ENCODE assay signal across 22 mouse cellular contexts in the genomic region with DNA sequence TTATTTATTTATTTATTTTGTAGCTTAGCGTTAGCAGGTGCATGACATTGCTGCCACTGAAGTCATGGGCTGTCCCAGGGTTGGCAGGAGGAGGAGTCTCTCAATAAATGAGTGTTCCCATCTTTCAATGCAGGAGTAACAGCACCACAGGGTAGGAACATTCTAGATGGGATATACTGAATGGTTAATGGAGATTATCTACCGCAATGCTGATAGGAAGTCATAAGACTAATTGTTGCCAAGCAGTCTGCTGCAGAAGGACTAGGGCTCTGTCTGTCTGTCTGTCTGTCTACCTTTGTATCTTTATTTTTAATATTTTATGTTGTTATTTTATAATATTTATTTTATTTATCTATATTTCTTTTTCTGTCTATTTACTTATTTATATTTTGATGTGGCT. TPM values are rescaled to one million over a fixed set of nuclear protein-coding genes. Genes with fewer than 3 reads are reported as not detected.
DNase-seq lines count a peak whose midpoint lies in the region; ATAC-seq and TF ChIP-seq lines count a peak whose summit lies in the region.
"Had no signal": no experiment of that assay in that cellular context is flagged by ENCODE, and none has a peak within 500 bp of the region (broad histone marks: within the 10 kb centered on the region; RNA-seq: fewer than 3 reads in every experiment).

No protein-coding gene starts in this region.

- intact Hi-C loops in gastrocnemius, postnatal 14 days (cut with DNase I; ENCODE audit: low total_unique reads): no loop called here

- TF ChIP-seq EP300 in liver, postnatal 0 days (IDR thresholded peaks at IDR 0.05; ENCODE audit: low read depth): no peak
- peak in 1 of 2 experiments; percentile 40; a peak in 1 of 4 replicates for TF ChIP-seq EP300 in MEL (IDR thresholded peaks at IDR 0.05; ENCODE audit: low read depth in 1 of 2, low read length in 2 of 2)

- no peak overlapping the region for H3K4me3 ChIP-seq in liver, embryonic 13.5 days (replicated peaks)
- H3K4me3 ChIP-seq in liver, postnatal 0 days (ENCODE audit: low read depth, low read length): no peak overlapping the region
- H3K4me3 ChIP-seq in liver, embryonic 15.5 days (replicated peaks): no peak overlapping the region
- no peak overlapping the region for H3K4me3 ChIP-seq in liver, embryonic 11.5 days (ENCODE audit: low read depth, low read length)
- H3K4me3 ChIP-seq in MEL (ENCODE audit: control insufficient read depth in 1 of 2, insufficient read depth in 1 of 2, low read depth in 2 of 2, low read length in 2 of 2): no peak overlapping the region

- TF ChIP-seq POLR2A in MEL (IDR thresholded peaks at IDR 0.05; ENCODE audit: control insufficient read depth in 1 of 2, insufficient read depth in 1 of 2, low read depth in 1 of 2, low read length in 2 of 2, poor library complexity in 1 of 2): no peak

- H3K9me3 ChIP-seq in liver, embryonic 13.5 days (replicated peaks): no peaks in the 10 kb centered on the region
- no peaks in the 10 kb centered on the region for H3K9me3 ChIP-seq in liver, postnatal 0 days (ENCODE audit: low read length)
- H3K9me3 ChIP-seq in liver, embryonic 15.5 days (replicated peaks): no peaks in the 10 kb centered on the region
- no peaks in the 10 kb centered on the region for H3K9me3 ChIP-seq in liver, embryonic 11.5 days (ENCODE audit: control insufficient read depth, low read length)
- no peaks in the 10 kb centered on the region for H3K9me3 ChIP-seq in MEL (replicated peaks; ENCODE audit: insufficient read depth, low read length)
- H3K9me3 ChIP-seq: G1E had no signal

- no peak overlapping the region for H3K9ac ChIP-seq in liver, embryonic 13.5 days
- no peak overlapping the region for H3K9ac ChIP-seq in liver, postnatal 0 days (replicated peaks)
- H3K9ac ChIP-seq in liver, embryonic 15.5 days: no peak overlapping the region
- no peak overlapping the region for H3K9ac ChIP-seq in liver, embryonic 11.5 days (ENCODE audit: low read depth, low read length)
- H3K9ac ChIP-seq in MEL (ENCODE audit: control insufficient read depth, low read depth, low read length, poor library complexity, severe bottlenecking): no peak overlapping the region

- H3K4me1 ChIP-seq in liver, embryonic 13.5 days (replicated peaks): peaks cover 73% of the 10 kb centered on the region
- peaks cover 25% of the 10 kb centered on the region for H3K4me1 ChIP-seq in liver, postnatal 0 days (ENCODE audit: insufficient read depth)
- peaks cover 63% of the 10 kb centered on the region for H3K4me1 ChIP-seq in liver, embryonic 15.5 days (replicated peaks)
- peaks cover 28% of the 10 kb centered on the region for H3K4me1 ChIP-seq in liver, embryonic 11.5 days (replicated peaks; ENCODE audit: control insufficient read depth, insufficient read depth, low read length)
- H3K4me1 ChIP-seq in MEL (ENCODE audit: control insufficient read depth in 1 of 2, insufficient read depth in 2 of 2, low read length in 2 of 2): peaks cover 41 to 47% of the 10 kb centered on the region in 2 experiments

- 0 out of 2 replicates have a peak overlapping the region, but pooled peaks have one; percentile 41 for H3K27ac ChIP-seq in liver, embryonic 13.5 days
- no peak overlapping the region for H3K27ac ChIP-seq in liver, postnatal 0 days (ENCODE audit: low read depth)
- peak overlapping the region; percentile 49; the same call in 1 of the 2 replicates for H3K27ac ChIP-seq in liver, embryonic 15.5 days (replicated peaks)
- H3K27ac ChIP-seq in liver, embryonic 11.5 days (ENCODE audit: low read depth, low read length): no peak overlapping the region
- no peak overlapping the region for H3K27ac ChIP-seq in MEL (ENCODE audit: control insufficient read depth, low read depth, low read length)

- H3K79me2 ChIP-seq in MEL (ENCODE audit: control insufficient read depth, insufficient read depth, low read length, poor library complexity): no peaks in the 10 kb centered on the region

- no peak for TF ChIP-seq RAD21 in MEL (IDR thresholded peaks at IDR 0.05; ENCODE audit: low read depth, low read length)

- H3K4me2 ChIP-seq in liver, embryonic 13.5 days: no peak overlapping the region
- no peak overlapping the region for H3K4me2 ChIP-seq in liver, postnatal 0 days (ENCODE audit: low read depth, low read length)
- H3K4me2 ChIP-seq in liver, embryonic 15.5 days: no peak overlapping the region
- H3K4me2 ChIP-seq in liver, embryonic 11.5 days: no peak overlapping the region

- no peak for DNase-seq in liver, embryonic 13.5 days
- DNase-seq in liver, postnatal 0 days: no peak
- no peak for DNase-seq in liver, embryonic 11.5 days (ENCODE audit: low spot score)
- peak; percentile 12 for DNase-seq in MEL (ENCODE audit: low read depth, low spot score)
- DNase-seq in gastrocnemius, postnatal 14 days: no peak
- DNase-seq: adrenal gland, adult 2 months; adrenal gland, adult 8-10 months; adrenal gland, postnatal 10 days; adrenal gland, postnatal 14 days; adrenal gland, postnatal 25 days; adrenal gland, postnatal 36 days; B cell, adult 2 months; cerebellum, adult 11 months; cerebellum, adult 11-12 months; cerebellum, adult 18-20 months; cerebellum, adult 2 months had no signal

- ATAC-seq in liver, embryonic 13.5 days (ENCODE audit: low read depth): no peak
- no peak for ATAC-seq in liver, postnatal 0 days
- no peak for ATAC-seq in liver, embryonic 15.5 days (ENCODE audit: insufficient read depth)
- no peak for ATAC-seq in liver, embryonic 11.5 days (replicated peaks; ENCODE audit: low FRiP score)
- ATAC-seq: activated CD4-positive, CD25-positive, alpha-beta regulatory T cell, adult 4 months; CD4-positive, CD25-positive, alpha-beta regulatory T cell, adult 4 months; Patski had no signal

- no peaks in the 10 kb centered on the region for H3K36me3 ChIP-seq in liver, embryonic 13.5 days
- H3K36me3 ChIP-seq in liver, postnatal 0 days (replicated peaks; ENCODE audit: insufficient read depth, low read length): no peaks in the 10 kb centered on the region
- no peaks in the 10 kb centered on the region for H3K36me3 ChIP-seq in liver, embryonic 15.5 days (replicated peaks)
- no peaks in the 10 kb centered on the region for H3K36me3 ChIP-seq in liver, embryonic 11.5 days (ENCODE audit: control insufficient read depth, insufficient read depth, low read length)
- H3K36me3 ChIP-seq in MEL (ENCODE audit: control insufficient read depth in 1 of 2, insufficient read depth in 2 of 2, low read length in 2 of 2): peaks cover 0 to 54% of the 10 kb centered on the region in 2 experiments; a peak in 2 of 4 replicates
- H3K36me3 ChIP-seq: G1E had no signal

- 75% methylated on average over 2 of the region's 2 CpGs for WGBS in liver, embryonic 13.5 days (ENCODE audit: insufficient replicate concordance)
- WGBS in liver, postnatal 0 days (ENCODE audit: insufficient replicate concordance): 90% methylated on average over 2 of the region's 2 CpGs
- 88% methylated on average over 2 of the region's 2 CpGs for WGBS in liver, embryonic 15.5 days (ENCODE audit: insufficient replicate concordance)
- whole genome bisulfite sequencing in liver, embryonic 11.5 days: 86% methylated on average over 2 of the region's 2 CpGs

- no peak for TF ChIP-seq CTCF in liver, postnatal 0 days (IDR thresholded peaks at IDR 0.05; ENCODE audit: low read depth)
- TF ChIP-seq CTCF in MEL (IDR thresholded peaks at IDR 0.05 in 2 of 3, conservative IDR thresholded peaks at IDR 0.05 in 1 of 3; ENCODE audit: control insufficient read depth in 1 of 3, insufficient read depth in 1 of 3, low read depth in 2 of 3, low read length in 3 of 3, poor library complexity in 1 of 3, severe bottlenecking in 1 of 3): no peak

- no peaks in the 10 kb centered on the region for H3K27me3 ChIP-seq in liver, embryonic 13.5 days
- no peaks in the 10 kb centered on the region for H3K27me3 ChIP-seq in liver, postnatal 0 days (ENCODE audit: insufficient read depth, low read length)
- no peaks in the 10 kb centered on the region for H3K27me3 ChIP-seq in liver, embryonic 15.5 days
- H3K27me3 ChIP-seq in liver, embryonic 11.5 days (replicated peaks; ENCODE audit: control insufficient read depth, insufficient read depth, low read length): no peaks in the 10 kb centered on the region
- no peaks in the 10 kb centered on the region for H3K27me3 ChIP-seq in MEL (ENCODE audit: control insufficient read depth in 1 of 2, insufficient read depth in 2 of 2, low read length in 2 of 2)
- H3K27me3 ChIP-seq: CH12.LX had no signal

TF ChIP-seq in MEL, 35 proteins besides CTCF, POLR2A, EP300 and RAD21:
- no peak for TF ChIP-seq NRF1 (IDR thresholded peaks at IDR 0.05; ENCODE audit: insufficient read depth, low read depth, low read length, poor library complexity, severe bottlenecking)
- peak; percentile 52; the same call in 1 of the 2 replicates for TF ChIP-seq GATA1 (IDR thresholded peaks at IDR 0.05; ENCODE audit: low read depth, low read length)
- no peak for TF ChIP-seq TAL1 (IDR thresholded peaks at IDR 0.05; ENCODE audit: low read length)
- TF ChIP-seq TCF12 (IDR thresholded peaks at IDR 0.05; ENCODE audit: low read depth, low read length): peak; percentile 55; the same call in 1 of the 2 replicates

RNA-seq across cellular contexts. Expression of a gene that starts 24.5 kb away (rescaled TPM):
- 67.3 and 81.0 TPM in 2 replicates for polyA plus RNA-seq in liver, embryonic 13.5 days (2015; fragmentation: Nextera tagmentation; extraction: Ambion mirVana)
- polyA plus RNA-seq in liver, postnatal 0 days (2015; fragmentation: Nextera tagmentation; extraction: Ambion mirVana): 45.4 and 50.9 TPM in 2 replicates
- polyA plus RNA-seq in liver, embryonic 15.5 days (2015; fragmentation: Nextera tagmentation; extraction: Ambion mirVana): 56.8 and 56.9 TPM in 2 replicates
- polyA plus RNA-seq in liver, embryonic 11.5 days (2014; fragmentation: Nextera tagmentation; extraction: Ambion mirVana): 107 and 127 TPM in 2 replicates
- 115 and 133 TPM in 2 replicates for total RNA-seq in MEL (2012; rRNA removed)
- polyA plus RNA-seq in MEL (2012; ENCODE audit: insufficient read depth in 1 of 2, insufficient read length in 2 of 2, low read depth in 1 of 2, low replicate concordance in 2 of 2, missing spikeins in 1 of 2): 100 to 1,000 TPM in 1 of 2 experiments, not detected in 1; 103 TPM
- total RNA-seq in gastrocnemius, postnatal 14 days (2021): 10 to 100 TPM; 52.2 to 53.5 TPM

Comparison
In these comparisons a context has a peak if more than half of its experiments do, and no peak if none do; other contexts are left out.
1. H3K27ac ChIP-seq: peak in liver, embryonic 13.5 days (single experiment) and liver, embryonic 15.5 days (single experiment); none in liver, postnatal 0 days (single experiment), liver, embryonic 11.5 days (single experiment) and MEL (single experiment).